Mouse (Mus musculus) adrenal gland, postnatal 36 days (tissue): ENCODE results near the gene Rassf1. TPM values are rescaled to one million over a fixed set of nuclear protein-coding genes. Genes with fewer than 3 reads are reported as not detected.
A peak's percentile ranks its signal among the peaks of the same experiment; 100 is the strongest.

Experiments used
- DNase-seq, 2 experiments: peaks; one replicate each; pipeline ENCODE4 v3.0.0; 2021; ENCODE audit warnings: mixed read lengths in 1 of 2
- total RNA-seq, 2 experiments: library from RNA; stranded (reverse); gene quantifications; 2 replicates each; pipeline ENCODE4 v1.2.3; 2021

Gene Rassf1
- total RNA-seq, 2 experiments from 2014 or later = 20.4 to 21.6 TPM

DNA sequence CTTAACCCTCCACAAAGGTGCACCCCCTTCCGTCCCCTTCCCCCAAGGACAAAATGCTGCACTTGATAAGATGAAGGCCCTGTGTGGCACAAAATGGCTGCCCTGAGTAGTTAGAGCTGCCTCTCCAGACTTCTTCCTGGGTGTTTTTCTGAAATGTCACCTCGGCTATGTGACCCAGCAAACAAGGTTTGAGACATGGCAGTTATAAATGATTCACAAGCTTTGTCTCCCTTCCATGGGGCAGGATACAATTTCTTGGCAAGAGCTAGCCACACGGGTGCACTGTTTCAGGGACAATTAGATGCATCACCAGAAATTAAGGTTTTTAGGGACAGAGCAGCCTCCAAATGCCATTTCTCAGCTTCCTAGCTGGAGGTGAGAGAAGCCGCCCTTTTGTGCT is 10.9 kb upstream of the Rassf1 start:
- DNase-seq = no peak

DNA sequence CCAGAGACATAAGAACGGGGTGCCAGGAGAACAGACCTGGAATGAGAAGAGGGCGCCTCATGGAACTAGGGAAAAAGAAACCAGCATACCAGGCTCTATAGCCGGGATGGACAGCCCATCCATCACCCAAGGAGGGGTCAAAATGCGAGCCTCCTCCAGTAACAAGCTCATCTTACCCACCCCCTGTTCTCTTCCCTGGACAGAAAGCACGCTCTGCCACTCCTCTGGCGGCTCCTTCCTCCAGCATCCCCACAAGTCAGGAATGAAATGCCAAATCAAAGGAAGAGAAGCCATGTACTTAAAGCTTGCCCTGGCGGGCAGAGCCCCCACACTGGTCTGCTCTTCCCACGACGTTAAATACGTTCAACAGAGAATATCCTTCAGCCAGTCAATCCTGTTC is 10.3 kb upstream of the Rassf1 start:
- DNase-seq = no peak

DNA sequence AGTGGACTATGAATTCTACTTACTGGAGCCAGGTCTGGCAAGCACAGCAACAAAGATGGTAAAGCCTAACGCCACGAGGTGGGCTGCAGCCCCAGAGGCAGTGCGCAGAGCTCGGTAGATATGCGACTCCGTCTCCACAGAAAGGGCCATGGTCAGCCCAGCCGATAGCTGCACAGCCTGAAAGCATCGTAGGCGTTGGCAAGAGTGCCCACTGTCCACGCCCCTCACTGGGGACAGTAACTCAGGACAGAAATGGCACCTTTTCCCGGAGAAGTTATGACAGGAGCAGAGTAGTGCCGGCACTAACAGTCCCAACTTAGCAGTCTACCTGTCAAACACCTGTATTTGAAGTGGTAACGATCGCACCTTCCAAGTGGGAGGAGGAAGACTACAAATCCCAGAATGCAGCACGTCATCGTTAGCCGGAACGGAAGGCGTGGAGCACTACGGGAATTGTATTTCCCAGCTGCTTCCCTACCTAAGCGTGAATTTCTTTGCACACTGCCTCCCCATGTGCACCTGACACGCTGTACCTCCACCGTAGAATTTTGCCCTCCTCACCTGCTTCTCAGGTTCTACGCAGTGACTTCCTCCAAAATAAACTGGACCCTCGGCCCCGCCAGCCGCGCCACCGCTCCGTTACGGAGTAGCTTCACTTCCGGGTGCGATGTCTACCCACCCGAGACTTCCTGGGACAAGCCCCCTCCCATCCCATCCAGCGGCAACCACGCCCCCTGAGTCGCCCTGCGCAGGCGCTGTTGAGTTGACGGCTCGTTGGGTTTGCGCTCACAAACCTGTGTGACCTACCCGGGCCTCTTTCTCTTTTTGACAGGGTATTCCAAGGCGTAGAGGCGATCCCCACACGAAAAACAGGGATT is 9.6 kb upstream of the Rassf1 start, which contains the start of the genes Cyb561d2 and Nprl2:
TSS of gene Cyb561d2 (minus strand) at position 720 of the 878 bp plus-strand sequence.
TSS of gene Nprl2 (plus strand) at position 753 of the 878 bp plus-strand sequence.
- DNase-seq = peak; percentile 96

DNA sequence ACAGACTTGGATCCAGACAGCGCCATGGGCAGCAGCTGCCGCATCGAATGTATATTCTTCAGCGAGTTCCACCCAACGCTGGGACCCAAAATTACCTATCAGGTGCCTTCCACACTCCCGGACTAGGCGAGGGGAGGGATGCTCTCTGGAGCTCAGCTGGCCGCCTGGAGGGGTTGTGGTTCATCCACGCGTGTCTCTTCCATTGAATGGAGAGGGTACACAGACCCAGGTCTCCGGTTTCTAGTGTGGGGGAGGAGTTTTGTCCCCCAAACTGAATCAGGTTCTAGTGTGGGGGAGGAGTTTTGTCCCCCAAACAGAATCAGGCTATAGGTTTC is 9.0 kb upstream of the Rassf1 start:
- DNase-seq = no peak

DNA sequence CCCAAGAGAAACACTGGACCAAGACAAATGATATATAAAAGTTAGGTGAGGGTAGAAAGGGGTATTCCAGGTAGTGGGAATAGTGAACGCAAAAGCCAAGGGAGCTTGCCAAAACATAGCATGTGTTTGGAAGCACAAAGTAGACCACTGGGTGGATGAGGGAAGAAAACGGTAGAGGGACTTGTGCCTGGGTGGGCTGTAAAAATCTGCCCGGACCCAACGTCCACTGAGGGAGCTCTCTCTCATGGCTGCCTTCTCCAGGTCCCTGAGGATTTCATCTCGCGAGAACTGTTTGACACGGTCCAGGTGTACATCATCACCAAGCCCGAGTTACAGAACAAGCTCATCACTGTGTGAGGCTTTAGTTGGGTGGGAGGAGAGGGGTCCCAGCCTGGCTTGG is 8.6 kb upstream of the Rassf1 start:
- DNase-seq = no peak

DNA sequence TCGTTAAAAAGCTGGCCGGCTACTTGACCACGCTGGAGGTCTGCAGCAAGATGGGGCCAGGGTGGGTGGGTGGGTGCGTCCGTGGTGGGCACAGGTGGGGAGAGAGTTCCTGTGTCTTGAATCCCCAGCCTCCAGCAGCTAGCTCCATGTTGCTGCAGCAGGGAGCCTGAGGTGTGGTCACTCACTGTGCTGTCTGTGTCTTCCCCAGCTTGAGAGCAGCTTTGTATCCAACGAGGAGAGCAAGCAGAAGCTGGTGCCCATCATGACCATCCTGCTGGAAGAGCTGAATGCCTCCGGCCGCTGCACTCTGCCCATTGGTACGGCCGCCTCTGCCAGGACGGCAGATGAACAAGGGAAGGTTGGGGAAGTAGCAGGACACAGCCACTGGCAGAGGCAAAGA is 8.1 kb upstream of the Rassf1 start:
- no peak for DNase-seq

DNA sequence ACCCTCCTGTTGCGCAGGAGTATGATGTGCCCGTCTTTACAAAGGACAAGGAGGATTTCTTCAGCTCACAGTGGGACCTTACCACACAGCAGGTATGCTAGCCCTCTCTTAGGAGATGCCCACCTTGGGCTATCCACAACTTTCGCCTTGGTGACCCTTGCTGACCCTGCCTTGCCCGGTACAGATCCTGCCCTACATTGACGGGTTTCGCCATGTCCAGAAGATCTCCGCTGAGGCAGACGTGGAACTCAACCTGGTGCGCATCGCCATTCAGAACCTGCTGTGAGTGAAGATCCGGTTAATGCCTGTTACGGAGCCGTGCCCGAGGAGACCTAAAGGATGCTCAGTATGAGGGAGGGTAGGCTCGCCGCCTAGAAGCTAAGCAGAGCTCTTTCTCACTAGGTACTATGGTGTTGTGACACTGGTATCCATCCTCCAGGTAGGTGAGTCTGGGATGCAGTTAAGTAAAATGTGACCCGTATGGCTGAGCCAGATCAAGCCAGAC is 7.1 kb upstream of the Rassf1 start:
- DNase-seq = no peak

DNA sequence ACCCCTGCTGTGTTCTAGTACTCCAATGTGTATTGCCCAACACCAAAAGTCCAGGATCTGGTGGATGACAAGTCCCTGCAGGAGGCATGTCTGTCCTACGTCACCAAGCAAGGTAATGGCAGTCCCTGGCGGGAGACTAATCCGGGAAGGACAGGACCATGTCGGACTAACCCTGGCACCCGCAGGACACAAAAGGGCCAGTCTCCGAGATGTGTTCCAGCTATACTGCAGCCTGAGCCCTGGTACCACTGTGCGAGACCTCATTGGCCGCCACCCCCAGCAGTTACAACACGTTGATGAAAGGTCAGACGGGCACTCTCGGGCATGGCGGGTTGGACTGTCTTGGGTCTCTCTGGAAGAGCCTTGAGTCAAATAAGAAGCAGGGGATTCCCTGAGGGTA is 6.6 kb upstream of the Rassf1 start:
- DNase-seq = no peak

DNA sequence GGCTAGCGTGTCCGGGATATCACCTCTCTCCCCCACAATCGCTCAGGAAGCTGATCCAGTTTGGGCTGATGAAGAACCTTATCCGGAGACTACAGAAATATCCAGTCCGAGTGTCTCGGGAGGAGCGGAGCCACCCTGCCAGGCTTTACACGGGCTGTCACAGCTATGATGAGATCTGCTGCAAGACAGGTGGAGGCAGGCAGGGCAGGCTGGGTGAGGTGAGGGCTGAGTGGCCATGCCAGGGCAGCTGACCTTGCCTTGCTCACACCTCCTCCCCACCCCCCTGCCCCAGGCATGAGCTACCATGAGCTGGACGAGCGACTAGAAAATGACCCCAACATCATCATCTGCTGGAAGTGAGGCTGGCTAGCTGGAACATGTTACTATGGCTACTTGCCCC is 6.2 kb upstream of the Rassf1 start:
- no peak for DNase-seq

DNA sequence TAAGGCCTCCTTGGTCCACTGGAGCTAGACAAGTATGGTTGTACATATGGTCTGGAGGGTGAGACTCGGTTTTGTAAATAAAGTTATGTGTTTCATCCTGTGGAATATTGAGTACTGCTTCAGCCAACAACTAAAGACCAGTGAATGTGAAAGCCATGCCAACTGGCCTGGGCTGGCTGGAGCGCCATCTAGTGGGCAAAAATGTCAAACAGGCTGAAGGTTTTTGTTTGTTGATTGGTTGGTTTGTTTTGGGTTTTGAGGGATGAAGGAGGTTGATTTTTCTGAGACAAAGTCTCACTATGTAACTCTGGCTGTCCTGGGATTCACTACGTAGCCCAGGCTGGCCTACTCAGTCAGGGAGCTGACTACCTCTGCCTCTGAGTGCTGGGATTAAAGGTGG is 5.8 kb upstream of the Rassf1 start:
- DNase-seq = peak; percentile 77 to 84

DNA sequence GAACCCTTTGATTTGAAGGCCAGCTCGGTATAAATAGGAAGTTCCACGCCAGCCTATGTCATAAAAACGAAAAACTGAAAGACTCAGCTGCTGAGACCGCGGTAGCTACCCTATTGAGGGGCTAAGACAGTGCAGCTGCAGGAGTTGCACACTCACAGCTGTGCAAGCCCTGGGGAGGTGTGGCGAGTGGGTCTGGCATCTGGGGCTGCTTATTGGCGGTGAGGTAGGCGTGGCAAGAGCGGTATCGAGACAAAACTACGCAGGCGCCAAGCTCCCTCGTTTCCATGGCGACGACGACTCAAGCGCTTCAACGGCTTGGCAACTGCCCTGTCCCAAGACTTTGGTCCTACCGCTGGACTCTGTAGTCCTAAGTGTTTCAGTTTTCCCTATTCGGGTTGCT is 4.3 kb upstream of the Rassf1 start, which contains the start of gene Zmynd10:
TSS of gene Zmynd10 (plus strand) at position 273 of the 400 bp plus-strand sequence.
- DNase-seq = peak; percentile 93 to 94

DNA sequence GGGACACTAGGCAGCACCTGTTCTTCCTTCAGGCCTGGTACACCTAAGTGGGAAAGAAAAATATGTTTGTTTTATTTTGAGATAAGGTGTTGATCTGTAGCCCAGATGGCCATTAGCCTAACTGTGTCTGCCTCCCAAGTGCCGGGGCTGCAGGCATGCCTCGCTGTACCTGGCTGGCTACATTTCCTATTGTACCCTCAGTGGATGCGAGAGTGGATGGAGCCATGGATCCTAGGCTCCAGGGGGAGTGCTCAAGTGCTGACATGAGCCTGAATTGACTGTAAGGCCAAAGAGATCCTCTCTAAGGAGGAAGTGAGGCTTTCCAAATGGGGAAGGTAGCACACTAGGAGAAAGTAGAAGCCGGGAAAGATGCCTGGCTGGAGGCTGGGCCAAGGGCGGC is 3.4 kb upstream of the Rassf1 start:
- DNase-seq = no peak

DNA sequence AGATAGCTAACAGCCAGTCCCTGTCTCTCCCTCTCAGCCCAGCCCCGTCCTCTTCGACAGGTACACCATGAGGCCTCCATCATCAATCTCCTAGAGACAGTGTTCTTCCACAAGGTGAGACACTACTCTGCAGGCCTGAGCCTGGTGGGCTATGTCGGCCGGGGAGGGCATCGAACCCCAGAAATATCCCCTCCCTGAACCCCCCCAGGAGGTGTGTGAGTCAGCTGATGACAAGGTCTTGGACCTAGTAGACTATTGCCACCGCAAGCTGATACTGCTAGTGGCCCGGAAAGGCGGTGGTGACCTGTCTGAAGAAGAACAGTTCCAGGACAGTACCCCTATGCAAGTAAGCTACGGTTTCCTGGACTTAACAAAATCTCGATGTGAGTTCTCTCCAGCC is 2.5 kb upstream of the Rassf1 start:
- DNase-seq = no peak

DNA sequence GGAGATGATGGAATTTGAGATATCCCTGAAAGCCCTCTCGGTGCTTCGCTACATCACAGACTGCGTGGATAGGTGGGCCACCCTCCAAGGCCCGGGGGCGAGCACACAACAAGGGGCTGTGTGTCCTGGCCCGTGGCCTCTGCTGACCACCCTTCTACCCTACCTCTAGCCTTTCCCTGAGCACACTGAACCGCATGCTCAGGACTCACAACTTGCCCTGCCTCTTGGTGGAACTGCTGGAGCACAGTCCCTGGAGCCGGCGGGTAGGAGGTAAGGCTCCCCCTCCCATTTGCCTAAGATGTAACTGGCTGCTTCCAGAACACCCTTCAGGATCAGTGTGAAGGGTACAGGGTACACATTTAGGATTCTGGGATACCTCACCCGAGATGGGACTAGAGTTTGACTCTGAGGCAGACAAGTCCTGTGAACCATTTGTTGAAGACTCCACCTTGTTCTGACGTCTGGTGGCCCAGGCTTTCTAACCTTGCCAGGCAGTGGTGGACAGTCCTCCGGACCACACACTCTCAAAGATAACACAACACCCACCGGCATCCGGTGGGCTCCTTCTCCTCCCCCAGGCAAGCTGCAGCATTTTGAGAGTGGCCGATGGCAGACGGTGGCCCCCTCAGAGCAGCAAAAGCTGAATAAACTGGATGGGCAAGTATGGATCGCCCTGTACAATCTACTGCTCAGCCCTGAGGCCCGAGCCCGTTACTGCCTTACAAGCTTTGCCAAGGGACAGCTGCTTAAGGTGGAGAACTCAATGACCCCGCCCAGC is 1.9 kb upstream of the Rassf1 start:
- DNase-seq = no peak

DNA sequence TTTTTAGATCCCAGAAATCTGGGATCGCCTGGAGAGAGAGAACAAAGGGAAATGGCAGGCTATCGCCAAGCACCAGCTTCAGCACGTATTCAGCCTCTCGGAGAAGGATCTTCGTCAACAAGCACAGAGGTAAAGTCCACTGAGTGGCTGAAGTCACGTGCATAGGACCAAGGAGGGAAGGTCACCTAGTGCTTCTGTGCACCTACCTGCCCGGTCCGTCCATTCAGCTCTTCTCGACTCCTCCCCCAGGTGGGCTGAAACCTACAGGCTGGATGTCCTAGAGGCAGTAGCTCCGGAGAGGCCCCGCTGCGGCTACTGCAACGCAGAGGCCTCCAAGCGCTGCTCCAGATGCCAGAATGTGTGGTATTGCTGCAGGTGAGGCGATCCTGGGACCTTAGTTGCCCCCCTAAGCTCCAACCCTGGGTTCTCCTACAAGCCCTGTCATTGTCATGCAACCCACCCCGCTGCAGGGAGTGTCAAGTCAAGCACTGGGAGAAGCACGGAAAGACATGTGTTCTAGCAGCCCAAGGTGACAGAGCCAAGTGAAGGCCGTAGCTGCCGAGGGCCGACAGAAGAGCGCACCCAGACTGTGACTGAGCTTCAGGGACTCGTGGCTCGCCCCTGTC is 751 bp upstream of the Rassf1 start:
- DNase-seq = no peak

DNA sequence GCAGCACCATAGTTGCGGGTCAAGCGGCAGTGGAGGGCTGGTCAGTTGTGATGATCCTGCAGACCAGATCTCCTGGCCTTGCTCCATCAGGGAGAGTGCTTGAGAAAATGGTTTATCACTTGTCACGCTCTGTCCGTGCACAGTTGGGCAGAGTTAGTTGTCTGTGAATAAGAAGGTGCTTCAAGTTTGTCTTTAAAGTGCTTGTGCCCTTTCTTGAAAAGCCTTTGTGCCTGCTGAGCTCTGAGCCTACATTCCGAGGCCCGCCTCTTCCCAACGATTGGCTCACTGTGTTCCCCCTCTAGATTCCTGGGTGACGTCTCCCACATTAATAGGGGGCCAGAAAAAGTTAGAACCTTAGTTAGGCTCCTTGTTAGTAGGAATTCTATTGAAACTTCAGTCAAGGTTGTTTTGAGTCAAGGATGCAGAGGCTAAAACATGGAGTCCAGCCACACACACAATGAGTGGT is 568 bp downstream of the Rassf1 start:
- DNase-seq = no peak

DNA sequence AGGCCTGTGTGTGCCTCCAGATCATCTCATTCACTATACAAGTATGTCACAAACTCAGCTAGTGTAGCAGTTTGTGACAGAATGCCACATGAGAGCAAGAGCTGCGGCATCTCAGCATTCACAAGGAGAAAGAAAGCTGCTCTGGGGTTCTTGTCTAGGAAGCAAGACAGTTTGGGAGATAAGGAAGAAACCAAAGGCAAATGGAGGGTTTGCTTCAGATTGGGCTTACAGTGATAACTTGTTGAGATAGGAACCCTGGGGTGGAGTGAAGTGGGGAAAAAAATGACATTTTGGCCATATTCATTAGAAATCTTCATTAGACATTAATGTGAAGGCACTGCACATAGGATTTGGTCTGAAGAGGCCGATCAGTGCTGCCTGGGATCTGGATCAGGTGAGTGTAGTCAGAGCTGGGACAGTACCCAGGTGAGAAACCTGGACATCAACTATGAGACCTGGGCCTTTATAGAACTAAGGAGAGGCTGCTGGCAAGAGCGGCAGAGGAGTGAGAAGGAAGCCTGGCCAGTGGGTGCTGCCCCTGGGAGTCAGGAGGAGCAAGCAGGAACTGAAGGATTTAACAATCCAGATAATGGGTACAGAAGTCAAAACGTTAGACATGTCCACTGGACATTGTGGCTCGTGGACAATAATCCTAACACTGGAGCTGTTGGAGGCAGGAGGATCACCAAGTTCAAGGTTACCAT is 1.5 kb downstream of the Rassf1 start:
- DNase-seq = no peak

DNA sequence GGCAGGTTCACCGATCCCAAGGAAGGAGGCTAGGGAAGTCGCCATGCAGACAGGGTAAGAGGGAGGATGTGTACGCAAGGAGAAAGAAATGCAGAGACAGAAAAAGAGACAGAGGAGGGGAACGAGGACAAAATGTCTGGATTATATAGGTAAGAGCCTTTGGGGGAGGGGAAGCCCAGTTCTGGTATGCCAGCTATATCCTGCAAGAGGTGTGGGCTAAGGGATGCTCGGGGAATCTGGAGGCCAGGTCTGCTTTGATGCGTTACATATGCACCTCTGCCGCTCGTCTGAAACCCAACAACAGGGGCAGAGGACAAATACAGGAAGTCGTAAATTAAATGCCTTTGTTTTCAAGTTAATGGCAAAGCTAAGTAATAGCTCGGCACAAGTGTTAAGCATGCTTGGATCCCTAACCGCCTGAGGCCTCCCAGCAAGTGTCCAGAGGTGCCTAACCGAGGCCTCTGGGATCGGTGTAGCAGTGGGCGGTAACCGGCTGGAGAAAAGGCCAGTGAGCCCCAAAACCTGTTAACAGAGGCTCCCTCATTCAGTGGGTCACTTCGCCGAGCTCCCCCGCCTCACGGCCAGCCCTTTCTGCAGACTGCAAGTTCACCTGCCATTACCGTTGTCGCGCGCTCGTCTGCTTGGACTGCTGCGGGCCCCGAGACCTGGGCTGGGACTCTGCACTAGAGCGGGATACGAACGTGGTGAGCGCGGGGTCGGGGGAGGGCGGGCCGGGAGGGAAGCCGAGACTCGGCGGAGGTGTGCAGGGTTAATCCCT is 2.4 kb downstream of the Rassf1 start:
- peak in 1 of 2 experiments; percentile 49 for DNase-seq

DNA sequence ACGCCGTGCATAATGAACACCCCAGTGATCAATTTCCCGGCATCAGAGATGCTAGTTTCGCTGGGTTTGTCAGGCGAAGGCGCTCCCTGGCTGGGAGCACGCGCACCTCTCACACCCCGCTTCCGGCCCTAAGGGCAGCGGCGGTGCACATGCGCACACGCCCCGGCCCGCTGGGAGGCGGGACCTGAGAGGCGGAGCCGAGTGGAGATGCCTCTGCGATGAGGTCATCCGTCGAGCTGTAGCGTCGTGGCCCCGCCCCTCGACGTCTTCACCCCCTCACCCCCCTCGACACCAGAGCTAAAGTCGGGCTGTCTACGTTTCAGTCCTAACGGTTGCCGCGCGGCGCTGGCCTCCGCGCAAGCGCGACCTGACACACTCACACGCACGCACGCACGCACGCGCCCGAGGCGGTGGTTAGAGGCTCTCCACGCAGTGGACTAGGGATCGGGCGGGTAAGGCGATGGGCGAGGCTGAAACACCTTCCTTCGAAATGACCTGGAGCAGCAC is 3.0 kb downstream of the Rassf1 start:
- DNase-seq = peak; percentile 94 to 96

DNA sequence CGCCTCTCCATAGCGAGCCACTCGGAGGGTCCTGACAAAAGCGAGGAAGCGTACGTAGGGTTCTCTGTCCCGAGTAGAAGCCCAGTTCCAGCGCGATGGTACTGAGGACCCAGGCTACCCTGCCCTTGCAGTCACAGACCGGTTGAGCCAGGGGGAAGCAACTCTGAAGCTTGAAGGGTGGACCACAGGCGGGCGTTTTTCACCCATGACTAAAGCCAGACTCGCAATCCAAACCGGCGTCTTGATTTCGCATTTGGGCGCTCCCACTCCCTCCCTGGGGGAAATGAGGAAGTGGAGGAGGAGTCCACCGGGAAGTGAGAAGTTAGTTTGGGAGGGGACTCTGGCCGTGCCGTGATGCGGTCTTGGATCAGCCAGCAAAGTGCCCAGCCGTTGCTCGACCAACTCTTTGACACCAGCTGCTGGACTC is 3.7 kb downstream of the Rassf1 start:
- DNase-seq = peak; percentile 67 to 72

DNA sequence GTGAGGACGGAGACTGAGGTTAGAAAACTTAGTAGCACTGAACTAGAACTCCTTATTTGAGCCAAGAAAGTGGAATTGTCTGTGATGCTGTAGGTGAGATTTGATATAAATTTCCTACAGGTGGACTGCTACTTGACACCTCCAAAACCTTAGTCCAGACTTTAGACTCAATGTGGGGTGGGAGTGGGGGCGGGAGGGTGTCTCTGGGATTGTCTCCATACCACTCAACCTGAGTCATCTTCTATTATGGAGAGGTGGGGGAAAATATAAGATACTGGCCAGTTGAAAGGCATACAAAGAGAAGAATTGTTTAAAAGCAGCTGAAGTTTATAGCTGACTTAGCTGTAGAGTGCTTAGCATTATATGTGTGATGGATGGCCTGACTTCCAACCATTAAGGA is 4.3 kb downstream of the Rassf1 start:
- no peak for DNase-seq
